Mouse (Mus musculus): Measurements from ENCODE around the gene Olfr482.

The Olfr482 gene

DNA sequence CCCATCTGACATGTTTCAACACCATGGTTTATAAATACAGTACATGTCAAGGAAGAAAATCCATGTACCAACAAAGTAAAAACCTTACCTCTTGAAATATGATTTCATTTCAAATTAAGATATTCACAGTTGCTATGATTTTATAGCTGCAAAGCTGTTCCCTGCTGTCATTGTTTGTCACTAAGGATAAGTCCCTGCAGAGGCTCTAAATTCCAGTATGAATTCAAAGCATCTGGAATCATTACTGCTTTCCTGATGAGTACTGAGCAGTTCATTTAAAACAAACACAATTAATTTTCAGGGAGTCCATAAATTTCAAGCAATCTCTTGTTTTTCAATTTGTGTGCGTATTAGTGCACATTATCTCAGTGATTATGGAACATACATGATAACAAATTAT, at the start of gene Olfr482:
Olfr482 (minus strand) TSS at position 101 of the 400 bp plus-strand sequence.
- DNase-seq (ENCODE audit: low spot score): no peak

DNA sequence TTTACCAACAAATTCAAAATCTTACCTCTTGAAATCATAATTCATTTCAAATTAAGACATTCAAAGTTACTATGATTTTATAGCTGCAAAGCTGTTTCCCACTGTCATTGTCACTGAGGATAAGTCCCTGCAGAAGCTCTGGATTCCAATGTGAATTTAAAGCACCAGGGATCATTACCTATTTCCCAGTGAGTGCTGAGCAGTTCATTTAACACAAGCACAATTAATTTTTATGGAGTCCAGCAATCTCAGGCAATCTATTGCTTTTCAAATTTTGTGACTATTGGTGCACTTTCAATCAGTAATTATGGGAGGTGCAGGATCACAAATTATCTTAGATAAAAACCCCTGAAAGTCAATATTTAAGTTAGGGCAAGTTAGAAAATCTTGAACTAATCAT, 30.0 kb upstream of the Olfr482 start, which contains the start of gene Olfr484:
Olfr484 (minus strand) TSS at position 101 of the 400 bp plus-strand sequence.
- no peak for DNase-seq (ENCODE audit: low spot score)

DNA sequence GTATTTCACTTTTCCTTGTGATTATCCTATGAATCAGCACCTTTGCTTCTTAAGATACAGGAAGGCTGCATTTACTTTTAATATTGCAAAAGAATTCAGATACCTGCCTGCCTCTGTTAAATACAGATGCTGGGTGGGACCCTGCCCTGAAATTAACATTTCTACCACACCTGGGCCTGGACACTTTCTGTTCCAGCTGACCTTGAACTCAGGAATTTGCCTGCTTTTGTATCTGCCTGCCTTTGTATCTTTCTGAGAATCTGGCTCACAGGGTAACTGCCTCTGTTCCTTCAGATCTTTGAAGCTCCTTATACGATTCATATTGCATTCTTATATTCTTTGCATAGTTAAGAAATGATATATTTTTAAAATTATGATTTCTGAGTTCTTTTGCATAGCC, 24.0 kb upstream of the Olfr482 start:
- no peak for DNase-seq (ENCODE audit: low spot score)

DNA sequence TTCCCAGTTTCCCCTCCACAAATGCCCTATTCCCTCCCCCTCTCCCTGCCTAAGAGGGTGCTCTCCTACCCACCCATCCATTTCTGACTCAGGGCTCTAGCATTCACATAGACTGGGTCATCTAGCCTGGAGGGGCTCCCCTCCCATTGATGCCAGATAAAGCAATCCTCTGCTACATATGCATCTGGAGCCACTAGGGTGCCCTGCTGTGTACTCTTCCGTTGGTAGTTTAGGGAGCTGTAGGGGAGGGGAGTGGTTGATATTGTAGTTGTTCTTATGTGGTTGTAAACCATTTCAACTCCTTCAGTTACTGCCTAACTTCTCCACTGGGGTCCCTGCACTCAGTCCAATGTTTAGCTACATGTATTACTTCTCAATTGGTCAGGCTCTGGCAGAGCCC, 23.3 kb upstream of the Olfr482 start:
- no peak for DNase-seq (ENCODE audit: low spot score)

DNA sequence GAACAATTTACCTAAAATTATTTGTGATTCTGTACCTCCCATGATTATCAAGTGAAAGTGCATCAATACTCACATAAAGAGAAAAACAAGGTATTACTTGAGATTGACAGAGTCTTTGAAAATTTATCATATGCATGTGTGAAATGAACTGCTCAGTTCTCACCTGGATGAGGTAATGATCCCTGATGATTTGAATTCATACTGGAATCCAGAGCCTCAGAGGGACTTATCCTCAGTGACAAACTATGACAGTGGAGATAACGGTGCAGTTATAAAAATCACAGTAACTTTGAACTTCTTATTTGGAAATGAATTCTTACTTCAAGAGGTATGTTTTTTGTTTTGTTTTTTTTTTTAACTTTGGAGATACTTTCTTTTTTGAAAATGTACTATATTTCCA, 3.2 kb upstream of the Olfr482 start, which contains the start of gene Olfr483:
Olfr483 (plus strand) TSS at position 301 of the 400 bp plus-strand sequence.
- DNase-seq (ENCODE audit: low spot score): no peak

DNA sequence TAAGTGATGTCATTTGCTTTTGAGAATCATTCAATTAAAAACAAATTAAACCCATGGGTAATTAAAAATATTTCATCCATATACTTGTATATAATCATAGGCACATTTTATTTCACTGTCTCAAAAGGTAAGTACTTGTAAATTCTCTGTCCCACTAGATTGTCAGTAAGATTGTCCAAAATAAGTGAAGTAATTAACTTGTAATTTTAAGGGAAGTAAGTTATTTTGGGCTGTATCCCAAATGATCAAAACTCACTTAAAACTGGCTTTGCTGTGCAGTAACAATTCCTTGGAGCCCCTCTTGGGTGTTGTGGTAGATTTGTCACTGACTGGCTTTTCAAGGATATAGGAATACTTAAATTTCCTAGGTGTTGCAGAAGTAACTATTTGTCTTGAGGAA, 17.8 kb downstream of the Olfr482 start, which contains the start of gene Olfr481:
Olfr481 (plus strand) TSS at position 301 of the 400 bp plus-strand sequence.
- DNase-seq (ENCODE audit: low spot score): no peak

DNA sequence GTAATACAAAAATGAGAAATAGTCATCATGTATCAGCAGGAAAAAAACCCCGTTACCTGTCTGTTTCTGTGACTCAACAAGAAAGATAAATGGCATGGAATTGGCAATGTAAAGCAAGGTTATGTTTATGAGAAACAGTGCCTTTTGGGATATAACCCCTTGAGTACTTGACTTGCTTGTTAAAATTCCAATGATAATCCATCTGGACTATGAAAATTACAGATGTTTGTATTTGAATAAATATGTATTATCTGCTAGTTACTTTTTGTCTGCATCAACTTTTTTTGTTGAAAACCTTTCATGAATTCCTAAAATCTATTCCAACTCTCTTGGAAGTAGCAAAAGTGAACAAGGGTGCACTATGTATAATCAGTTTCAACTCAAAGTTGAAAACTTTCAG, 30.1 kb downstream of the Olfr482 start, which contains the start of gene Olfr480:
Olfr480 (minus strand) TSS at position 101 of the 400 bp plus-strand sequence.
- DNase-seq (ENCODE audit: low spot score): no peak

DNA sequence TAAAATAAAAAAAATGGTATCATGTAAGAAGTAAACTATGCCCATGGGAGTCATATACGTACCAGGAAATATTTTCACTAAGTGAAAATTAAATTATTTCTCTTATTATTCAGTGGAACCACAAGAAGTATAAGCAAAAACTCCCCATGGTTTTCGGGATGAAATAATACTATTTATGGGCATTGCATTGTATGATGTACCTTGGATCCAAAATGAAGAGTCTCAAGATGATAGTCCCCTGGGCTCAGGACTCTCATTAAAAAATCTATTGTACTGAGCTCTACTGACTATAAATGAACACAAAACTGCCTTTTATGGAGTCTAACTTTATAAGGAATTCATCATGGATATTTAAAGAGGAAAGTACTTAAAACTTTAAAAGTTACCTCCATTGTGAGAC, 47.0 kb downstream of the Olfr482 start, which contains the start of gene Olfr479:
Olfr479 (plus strand) TSS at position 301 of the 400 bp plus-strand sequence.
- no peak for DNase-seq (ENCODE audit: low spot score)

Measured in embryo, embryonic 10.5 days (tissue).